Mouse (Mus musculus): ENCODE measurements around the gene Gm26992. TPM values are rescaled to one million over a fixed set of nuclear protein-coding genes. Genes with fewer than 3 reads are reported as not detected.
A peak's percentile ranks its signal among the peaks of the same experiment; 100 is the strongest.

Gene Gm26992
- polyA plus RNA-seq (2016; fragmentation: Nextera tagmentation; extraction: Ambion mirVana), result not detected in 2 replicates

DNA sequence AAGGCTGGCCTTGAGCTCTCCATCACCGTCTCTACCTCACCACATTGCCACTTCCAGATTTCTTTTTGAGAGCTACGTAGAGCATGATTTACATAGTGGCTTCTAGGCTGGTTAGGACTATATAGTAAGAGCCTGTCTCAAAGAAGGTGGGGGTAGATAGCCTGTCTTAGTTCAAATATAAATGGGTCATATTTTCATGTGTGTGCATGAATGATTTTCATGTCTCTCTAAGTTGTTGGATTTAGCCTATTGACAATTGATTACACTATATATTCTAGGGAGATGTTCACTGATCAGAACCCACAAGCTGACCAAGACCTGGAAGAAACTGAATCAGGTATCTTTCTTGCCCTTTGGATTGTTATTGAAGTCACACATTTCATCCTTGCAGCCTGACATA lies at the start of gene Gm26992:
Gene Gm26992 (plus strand): TSS at position 301 of the 400 bp plus-strand sequence.
- H3K4me2 ChIP-seq, result no peak within 1 kb of the TSS
- H3K4me1 ChIP-seq, result no peaks in the 10 kb centered on the region
- H3K27ac ChIP-seq, result no peak within 1 kb of the TSS
- H3K27me3 ChIP-seq (replicated peaks), result peaks cover 25% of the 10 kb centered on the region
- WGBS (ENCODE audit: insufficient replicate concordance), result 62% methylated on average over 2 of the region's 2 CpGs
- no peak within 1 kb of the TSS for H3K9ac ChIP-seq
- H3K9me3 ChIP-seq (replicated peaks), result no peaks in the 10 kb centered on the region
- ATAC-seq, result no peak
- no peak within 1 kb of the TSS for H3K4me3 ChIP-seq
- H3K36me3 ChIP-seq, result no peaks in the 10 kb centered on the region

DNA sequence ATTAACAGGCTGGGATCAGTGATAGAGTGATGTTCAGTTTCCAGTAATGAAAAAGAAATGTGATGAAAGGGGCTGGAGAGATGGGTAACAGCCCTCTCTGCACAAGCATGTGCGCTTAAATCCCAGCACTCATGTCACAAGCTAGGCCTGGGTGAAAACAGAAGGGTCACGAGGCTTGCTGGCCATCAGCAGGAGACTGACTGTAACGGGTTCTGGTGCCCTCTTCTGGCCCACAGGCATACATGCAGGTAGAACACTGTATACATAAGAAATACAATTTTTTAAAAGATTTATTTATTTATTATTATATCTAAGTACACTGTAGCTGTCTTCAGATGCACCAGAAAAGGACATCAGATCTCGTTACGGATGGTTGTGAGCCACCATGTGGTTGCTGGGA lies 47.6 kb upstream of the Gm26992 start:
- Histone ChIP-seq H3K4me1 (no peaks in the 10 kb centered on the region), H3K27ac (no peak overlapping the region), H3K4me3 (no peak overlapping the region), H3K27me3 (replicated peaks) (peaks cover 24% of the 10 kb centered on the region; the same call in 1 of the 2 replicates), H3K36me3 (no peaks in the 10 kb centered on the region), H3K4me2 (no peak overlapping the region), H3K9me3 (replicated peaks) (no peaks in the 10 kb centered on the region), H3K9ac (no peak overlapping the region)
- no peak for ATAC-seq
- 65% methylated on average over 5 of the region's 5 CpGs for WGBS (ENCODE audit: insufficient replicate concordance)

DNA sequence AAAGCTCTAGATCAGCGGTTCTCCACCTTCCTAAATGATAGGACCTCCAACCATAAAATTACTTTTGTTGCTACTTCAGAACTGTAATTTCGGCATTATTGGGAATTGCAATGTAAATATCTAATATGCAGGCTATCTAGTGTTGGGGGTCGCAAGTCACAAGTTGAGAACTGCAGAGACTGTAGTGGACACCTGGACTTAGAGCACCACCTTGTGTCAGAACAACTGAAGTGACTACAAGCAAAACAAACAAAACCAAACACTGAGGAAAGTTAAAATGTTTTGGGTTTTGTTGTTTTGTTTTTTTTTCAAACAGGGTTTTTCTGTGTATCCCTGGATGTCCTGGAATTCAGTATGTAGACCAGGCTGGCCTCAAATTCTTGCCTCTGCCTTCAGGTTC lies 37.3 kb upstream of the Gm26992 start:
- Histone ChIP-seq H3K36me3 (no peaks in the 10 kb centered on the region), H3K4me1 (no peaks in the 10 kb centered on the region), H3K27me3 (replicated peaks) (peaks cover 29% of the 10 kb centered on the region; the same call in 1 of the 2 replicates), H3K27ac (no peak overlapping the region), H3K9ac (no peak overlapping the region), H3K4me2 (no peak overlapping the region), H3K9me3 (replicated peaks) (no peaks in the 10 kb centered on the region), H3K4me3 (no peak overlapping the region)
- ATAC-seq, result no peak
- WGBS (ENCODE audit: insufficient replicate concordance), result 67% methylated on average over 3 of the region's 3 CpGs

DNA sequence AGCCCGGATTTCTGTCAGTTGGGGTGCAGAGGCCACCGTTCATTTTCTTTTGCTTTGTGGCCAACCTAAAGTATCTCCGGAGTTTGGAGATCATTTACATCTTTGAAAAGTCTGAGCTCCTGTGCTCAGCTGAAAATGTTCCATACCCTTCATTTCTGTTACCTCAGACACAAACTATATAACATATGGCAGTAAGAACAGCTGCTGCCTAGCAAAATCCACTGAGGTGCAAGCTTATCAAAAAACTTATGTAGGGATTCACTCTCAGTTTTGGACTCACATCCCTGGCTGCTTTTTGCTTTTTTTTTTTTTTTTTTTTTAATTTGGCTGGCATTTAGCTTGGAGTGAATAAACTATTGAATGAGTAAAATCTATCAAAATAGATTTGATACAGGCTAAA lies 33.7 kb upstream of the Gm26992 start:
- ATAC-seq, result no peak
- no peaks in the 10 kb centered on the region for H3K36me3 ChIP-seq
- H3K4me3 ChIP-seq, result no peak overlapping the region
- peaks cover 26% of the 10 kb centered on the region; the same call in 1 of the 2 replicates for H3K27me3 ChIP-seq (replicated peaks)
- H3K9ac ChIP-seq, result no peak overlapping the region
- 79% methylated on average over 3 of the region's 3 CpGs for WGBS (ENCODE audit: insufficient replicate concordance)
- H3K4me1 ChIP-seq, result no peaks in the 10 kb centered on the region
- H3K27ac ChIP-seq, result no peak overlapping the region
- H3K4me2 ChIP-seq, result no peak overlapping the region
- no peaks in the 10 kb centered on the region for H3K9me3 ChIP-seq (replicated peaks)

DNA sequence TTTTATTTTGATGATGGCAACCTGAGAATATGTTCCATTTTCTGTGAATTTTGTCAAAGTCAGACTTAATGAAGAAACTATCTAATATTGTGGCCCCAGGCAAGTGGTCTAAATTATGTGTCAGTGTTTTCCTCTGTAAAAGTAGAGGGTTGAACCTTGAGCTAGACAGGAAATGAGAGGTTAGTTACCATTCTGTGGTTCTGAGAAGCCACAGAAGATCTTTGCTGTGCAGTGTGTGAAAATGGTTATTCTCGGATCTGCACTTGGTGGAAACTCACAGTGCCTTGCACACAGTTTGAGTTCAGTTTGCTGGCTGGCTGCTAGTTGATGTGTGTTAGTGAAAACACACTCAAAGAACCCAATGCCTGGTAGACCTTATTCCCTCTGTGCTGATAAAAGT lies 28.0 kb upstream of the Gm26992 start:
- no peak overlapping the region for H3K4me3 ChIP-seq
- WGBS (ENCODE audit: insufficient replicate concordance), result 20% methylated on average over 1 of the region's 1 CpGs
- peaks cover 19% of the 10 kb centered on the region; the same call in 1 of the 2 replicates for H3K27me3 ChIP-seq (replicated peaks)
- no peak for ATAC-seq
- no peak overlapping the region for H3K27ac ChIP-seq
- H3K9ac ChIP-seq, result no peak overlapping the region
- no peaks in the 10 kb centered on the region for H3K36me3 ChIP-seq
- H3K9me3 ChIP-seq (replicated peaks), result no peaks in the 10 kb centered on the region
- H3K4me1 ChIP-seq, result no peaks in the 10 kb centered on the region
- no peak overlapping the region for H3K4me2 ChIP-seq

DNA sequence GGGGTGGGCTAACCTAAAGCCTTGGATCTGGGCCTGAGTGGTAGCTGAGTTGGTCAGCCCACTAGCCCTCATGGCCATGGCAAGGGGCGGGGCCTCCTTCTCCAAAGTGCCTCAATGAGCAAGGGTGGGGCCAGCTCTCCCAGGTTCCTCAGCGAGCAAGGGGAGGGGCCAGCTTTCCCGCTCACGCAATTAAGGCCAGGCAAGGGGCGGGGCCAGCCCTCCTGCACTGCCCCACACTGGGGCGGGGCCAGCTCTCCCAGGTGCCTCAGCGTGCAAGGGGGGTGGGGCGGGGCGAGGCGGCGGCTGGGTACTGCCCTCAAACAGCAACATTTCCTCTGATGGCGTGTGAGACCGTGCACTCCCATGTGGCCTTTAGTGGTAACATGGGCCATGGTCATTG lies 16.8 kb upstream of the Gm26992 start:
- Histone ChIP-seq H3K4me1 (peaks cover 5% of the 10 kb centered on the region; the same call in 1 of the 2 replicates), H3K36me3 (no peaks in the 10 kb centered on the region), H3K9ac (no peak overlapping the region), H3K4me3 (no peak overlapping the region), H3K4me2 (peak overlapping the region; percentile 18), H3K27me3 (replicated peaks) (peaks cover 35% of the 10 kb centered on the region), H3K27ac (no peak overlapping the region), H3K9me3 (replicated peaks) (no peaks in the 10 kb centered on the region)
- peak; percentile 68 for ATAC-seq
- WGBS (ENCODE audit: insufficient replicate concordance), result 30% methylated on average over 13 of the region's 13 CpGs

DNA sequence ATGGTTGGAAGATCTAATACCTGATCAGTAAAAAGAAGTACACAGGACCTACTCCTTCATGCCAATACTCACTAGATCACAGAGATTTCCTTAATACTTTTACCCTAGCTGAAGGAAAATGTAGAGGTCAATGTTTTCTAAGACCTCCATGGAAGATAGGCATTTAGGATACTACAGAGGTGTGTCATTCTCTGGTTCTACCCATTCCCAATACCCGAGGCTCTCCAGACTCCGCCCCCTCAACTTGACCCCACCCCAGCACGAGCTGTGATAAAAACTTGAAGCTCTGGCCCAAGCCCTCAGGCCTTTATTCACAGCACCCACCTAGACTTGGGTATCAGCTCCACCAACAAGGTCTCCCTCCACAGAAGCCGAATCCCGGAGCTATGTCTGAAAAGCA lies 7.6 kb upstream of the Gm26992 start, which contains the start of gene Tsx:
Gene Tsx (plus strand): TSS at position 301 of the 400 bp plus-strand sequence.
- no peak within 1 kb of the TSS for H3K9ac ChIP-seq
- H3K27ac ChIP-seq, result no peak within 1 kb of the TSS
- peaks cover 49% of the 10 kb centered on the region for H3K27me3 ChIP-seq (replicated peaks)
- no peak within 1 kb of the TSS for H3K4me2 ChIP-seq
- no peaks in the 10 kb centered on the region for H3K36me3 ChIP-seq
- no peak within 1 kb of the TSS for H3K4me3 ChIP-seq
- no peaks in the 10 kb centered on the region for H3K4me1 ChIP-seq
- no peaks in the 10 kb centered on the region for H3K9me3 ChIP-seq (replicated peaks)
- ATAC-seq, result no peak
- 67% methylated on average over 5 of the region's 5 CpGs for WGBS (ENCODE audit: insufficient replicate concordance)

DNA sequence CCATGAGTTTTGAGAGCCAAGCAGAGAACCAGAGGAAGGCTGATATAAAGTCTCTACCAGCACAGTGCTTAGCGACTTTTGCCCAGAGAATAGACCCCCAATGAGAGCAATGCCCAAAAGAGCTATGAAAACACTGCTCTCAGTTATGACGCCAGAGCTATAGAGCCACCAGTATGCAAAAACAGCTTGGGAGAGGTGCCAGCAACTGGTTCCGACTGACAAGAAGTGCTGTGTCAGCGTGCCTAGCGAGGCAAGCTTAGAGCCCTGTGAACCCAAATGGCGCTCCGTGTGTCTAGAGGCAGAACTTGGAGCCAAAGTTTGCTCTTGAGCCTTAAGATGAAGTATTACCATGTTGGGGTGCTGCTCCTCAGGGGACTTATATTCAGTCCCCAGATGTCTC lies 5.9 kb downstream of the Gm26992 start:
- Histone ChIP-seq H3K4me2 (no peak overlapping the region), H3K9ac (no peak overlapping the region), H3K4me3 (no peak overlapping the region), H3K4me1 (no peaks in the 10 kb centered on the region), H3K27me3 (replicated peaks) (peaks cover 37% of the 10 kb centered on the region), H3K27ac (no peak overlapping the region), H3K36me3 (no peaks in the 10 kb centered on the region), H3K9me3 (replicated peaks) (no peaks in the 10 kb centered on the region)
- WGBS (ENCODE audit: insufficient replicate concordance), result 66% methylated on average over 7 of the region's 7 CpGs
- no peak for ATAC-seq

DNA sequence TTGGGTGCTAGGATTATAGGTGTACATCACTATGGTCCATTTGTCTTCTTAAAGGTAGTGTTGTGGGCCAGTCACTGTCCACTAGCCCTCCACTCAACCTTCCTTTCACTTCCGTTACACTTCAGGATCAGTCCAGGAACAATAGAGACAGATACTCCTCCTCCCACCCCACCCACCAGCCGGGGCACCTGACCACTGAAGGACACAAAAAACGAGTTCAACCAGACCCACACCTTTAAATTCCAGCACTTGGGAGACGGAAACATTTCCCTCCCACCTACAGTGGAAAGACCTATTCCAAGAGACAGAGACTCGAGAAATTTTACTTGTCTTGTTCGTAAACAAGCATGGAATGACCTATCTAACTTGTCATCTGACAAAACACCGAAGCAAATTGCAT lies 10.5 kb downstream of the Gm26992 start:
- Histone ChIP-seq H3K27me3 (replicated peaks) (peaks cover 53% of the 10 kb centered on the region), H3K4me3 (no peak overlapping the region), H3K9ac (no peak overlapping the region), H3K27ac (no peak overlapping the region), H3K9me3 (replicated peaks) (no peaks in the 10 kb centered on the region), H3K4me2 (no peak overlapping the region), H3K36me3 (no peaks in the 10 kb centered on the region), H3K4me1 (no peaks in the 10 kb centered on the region)
- WGBS (ENCODE audit: insufficient replicate concordance), result 57% methylated on average over 7 of the region's 7 CpGs
- no peak for ATAC-seq

DNA sequence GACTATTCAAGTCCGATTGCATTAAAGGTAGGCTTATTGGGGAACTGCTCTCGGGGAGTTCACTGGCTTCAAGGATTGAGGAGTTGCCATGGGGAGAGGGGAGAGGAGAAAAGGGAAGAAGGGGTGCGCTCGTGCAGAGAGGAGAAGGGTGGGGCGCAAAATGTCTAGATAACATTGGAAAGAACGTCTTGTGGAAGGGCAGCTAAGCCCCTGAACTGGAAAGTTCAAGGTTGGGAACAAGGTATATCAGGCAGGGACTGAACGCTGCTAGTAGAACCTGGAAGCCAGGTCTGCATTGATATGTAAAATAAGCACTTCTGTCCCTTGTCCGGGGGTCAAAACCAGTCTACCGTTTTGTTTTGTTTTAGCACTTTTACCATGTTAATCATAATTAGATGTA lies 16.2 kb downstream of the Gm26992 start:
- Histone ChIP-seq H3K9me3 (replicated peaks) (no peaks in the 10 kb centered on the region), H3K27me3 (replicated peaks) (peaks cover 48% of the 10 kb centered on the region), H3K4me3 (no peak overlapping the region), H3K36me3 (no peaks in the 10 kb centered on the region), H3K4me2 (no peak overlapping the region), H3K4me1 (no peaks in the 10 kb centered on the region), H3K27ac (no peak overlapping the region), H3K9ac (no peak overlapping the region)
- WGBS (ENCODE audit: insufficient replicate concordance), result 12% methylated on average over 9 of the region's 9 CpGs
- ATAC-seq, result no peak

DNA sequence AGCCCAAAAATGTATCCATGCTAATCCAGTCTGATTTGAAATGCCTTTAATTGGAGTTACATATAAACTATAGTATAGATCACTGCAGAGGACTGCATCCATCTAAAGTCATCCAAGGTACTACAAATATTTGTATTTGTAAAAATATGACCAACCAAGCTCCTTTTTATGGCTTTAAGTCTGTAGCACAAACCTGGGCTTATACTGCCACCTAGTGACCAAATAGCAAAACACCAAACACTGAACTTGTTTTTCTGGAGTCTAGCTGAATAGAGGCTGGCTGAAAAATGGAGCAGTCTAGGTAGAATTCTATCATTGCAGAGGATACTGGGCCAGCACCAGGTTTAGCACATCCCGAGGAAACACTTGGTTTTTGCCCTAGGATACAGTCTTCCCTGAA lies 19.0 kb downstream of the Gm26992 start:
- peaks cover 44% of the 10 kb centered on the region for H3K27me3 ChIP-seq (replicated peaks)
- no peak overlapping the region for H3K9ac ChIP-seq
- no peak overlapping the region for H3K4me3 ChIP-seq
- H3K27ac ChIP-seq, result no peak overlapping the region
- H3K36me3 ChIP-seq, result no peaks in the 10 kb centered on the region
- H3K4me1 ChIP-seq, result no peaks in the 10 kb centered on the region
- 5% methylated on average over 1 of the region's 1 CpGs for WGBS (ENCODE audit: insufficient replicate concordance)
- no peak overlapping the region for H3K4me2 ChIP-seq
- no peak for ATAC-seq
- no peaks in the 10 kb centered on the region for H3K9me3 ChIP-seq (replicated peaks)

DNA sequence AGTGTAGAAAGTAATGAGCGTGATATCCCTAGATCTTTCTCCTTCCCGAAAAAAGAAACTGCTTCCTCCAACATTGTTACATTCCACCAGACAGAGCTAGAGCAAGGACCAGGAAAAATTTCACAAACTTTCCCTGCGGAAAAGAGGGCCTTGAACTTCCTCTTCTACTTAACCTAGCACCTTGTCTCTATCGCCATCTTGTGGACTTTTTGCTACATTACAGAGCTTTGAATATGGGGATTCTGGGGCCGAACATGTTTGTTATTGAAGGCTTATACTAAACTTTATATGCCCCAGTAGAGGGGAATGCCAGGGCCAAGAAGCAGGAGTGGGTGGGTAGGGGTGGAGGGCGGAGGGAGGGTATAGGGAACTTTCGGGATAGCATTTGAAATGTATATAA lies 21.9 kb downstream of the Gm26992 start:
- H3K4me2 ChIP-seq, result no peak overlapping the region
- H3K27ac ChIP-seq, result no peak overlapping the region
- H3K9ac ChIP-seq, result no peak overlapping the region
- H3K4me3 ChIP-seq, result no peak overlapping the region
- H3K36me3 ChIP-seq, result no peaks in the 10 kb centered on the region
- H3K4me1 ChIP-seq, result no peaks in the 10 kb centered on the region
- H3K9me3 ChIP-seq (replicated peaks), result no peaks in the 10 kb centered on the region
- H3K27me3 ChIP-seq (replicated peaks), result peaks cover 42% of the 10 kb centered on the region
- 20% methylated on average over 7 of the region's 7 CpGs for WGBS (ENCODE audit: insufficient replicate concordance)
- ATAC-seq, result no peak

DNA sequence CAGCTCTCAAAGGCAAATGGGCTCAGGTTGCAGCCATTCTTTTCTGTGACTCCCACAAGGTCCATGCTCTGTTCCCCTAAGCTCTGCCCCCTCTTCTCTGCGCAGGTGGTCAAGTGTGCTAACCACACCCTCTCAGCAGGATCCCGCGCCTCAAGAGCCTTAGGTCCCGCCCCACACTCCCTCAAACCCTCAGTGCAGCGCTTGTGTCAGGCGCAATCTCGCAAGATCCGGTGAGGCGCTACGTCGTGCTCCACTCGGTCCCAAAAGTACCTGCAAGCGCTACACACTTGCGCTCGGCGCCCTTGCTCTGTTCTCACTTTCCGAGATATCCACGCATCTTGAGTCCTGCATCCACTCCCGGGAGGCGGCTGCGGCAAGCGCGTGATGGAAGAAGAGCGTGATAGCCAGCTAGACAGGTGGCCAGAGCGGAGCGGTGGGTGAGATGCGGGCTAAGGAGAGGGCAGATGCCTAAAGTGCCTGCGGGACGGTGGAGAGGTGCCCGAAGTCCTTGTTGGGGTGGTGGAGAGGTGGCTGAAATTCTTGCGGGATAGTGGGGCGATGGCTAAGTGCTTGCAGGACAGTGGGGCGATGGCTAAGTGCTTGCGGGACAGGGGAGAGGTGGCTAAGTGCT lies 25.8 kb downstream of the Gm26992 start:
- H3K27me3 ChIP-seq (replicated peaks), result peaks cover 49% of the 10 kb centered on the region
- H3K4me3 ChIP-seq, result peak overlapping the region; percentile 55
- H3K27ac ChIP-seq, result no peak overlapping the region
- peak overlapping the region; percentile 50 for H3K9ac ChIP-seq
- peak; percentile 73 for ATAC-seq
- H3K36me3 ChIP-seq, result no peaks in the 10 kb centered on the region
- no peaks in the 10 kb centered on the region for H3K9me3 ChIP-seq (replicated peaks)
- H3K4me1 ChIP-seq, result no peaks in the 10 kb centered on the region
- H3K4me2 ChIP-seq, result peak overlapping the region; percentile 66
- WGBS (ENCODE audit: insufficient replicate concordance), result 6% methylated on average over 34 of the region's 34 CpGs
